ENCODE assay signal across 9 mouse cellular contexts in genomic region chr6:97221205-97222025, GRCm38 (mm10). TPM values are rescaled to one million over a fixed set of nuclear protein-coding genes. Genes with fewer than 3 reads are reported as not detected.
A peak's percentile ranks its signal among the peaks of the same experiment; 100 is the strongest.
DNase-seq lines count a peak whose midpoint lies in the region; ATAC-seq and TF ChIP-seq lines count a peak whose summit lies in the region.
"Had no signal": no experiment of that assay in that cellular context is flagged by ENCODE, and none has a peak within 500 bp of the region (broad histone marks: within the 10 kb centered on the region; RNA-seq: fewer than 3 reads in every experiment).

No protein-coding gene starts in this region.

- peaks cover 15% of the 10 kb centered on the region for H3K36me3 ChIP-seq in heart, embryonic 13.5 days
- peaks cover 15% of the 10 kb centered on the region; the same call in 1 of the 2 replicates for H3K36me3 ChIP-seq in intestine, postnatal 0 days (ENCODE audit: control insufficient read depth, insufficient read depth)

- no peaks in the 10 kb centered on the region for H3K9me3 ChIP-seq in heart, embryonic 13.5 days
- H3K9me3 ChIP-seq in intestine, postnatal 0 days (ENCODE audit: control insufficient read depth), result no peaks in the 10 kb centered on the region

- WGBS in heart, embryonic 13.5 days, result 59% methylated on average over 15 of the region's 15 CpGs
- WGBS in intestine, postnatal 0 days, result 68% methylated on average over 15 of the region's 15 CpGs

- H3K4me2 ChIP-seq in heart, embryonic 13.5 days, result no peak overlapping the region
- no peak overlapping the region for H3K4me2 ChIP-seq in intestine, postnatal 0 days (replicated peaks; ENCODE audit: low read depth)

- H3K27ac ChIP-seq in heart, embryonic 13.5 days (replicated peaks), result peak overlapping the region; percentile 83
- no peak overlapping the region for H3K27ac ChIP-seq in intestine, postnatal 0 days (ENCODE audit: low read depth, low read length)

- H3K4me1 ChIP-seq in heart, embryonic 13.5 days, result peaks cover 51% of the 10 kb centered on the region
- no peaks in the 10 kb centered on the region; the same call in 1 of the 2 replicates for H3K4me1 ChIP-seq in intestine, postnatal 0 days (replicated peaks; ENCODE audit: control insufficient read depth, insufficient read depth, low read length)

- peak overlapping the region; percentile 54 for H3K9ac ChIP-seq in heart, embryonic 13.5 days
- no peak overlapping the region for H3K9ac ChIP-seq in intestine, postnatal 0 days (ENCODE audit: low read depth, low read length)

- no peak for ATAC-seq in heart, embryonic 13.5 days (ENCODE audit: extremely low read depth, insufficient number of reproducible peaks, low FRiP score, low TSS enrichment)
- ATAC-seq in CD4-positive, CD25-positive, alpha-beta regulatory T cell, adult 4 months, result peak; percentile 46
- 0 out of 2 replicates have a peak, but pooled peaks have one; percentile 12 for ATAC-seq in megakaryocyte-erythroid progenitor cell, adult 5-6 weeks (replicated peaks; ENCODE audit: low FRiP score, low TSS enrichment, poor library complexity, severe bottlenecking)
- no peak for ATAC-seq in intestine, postnatal 0 days

- H3K4me3 ChIP-seq in heart, embryonic 13.5 days, result no peak overlapping the region
- H3K4me3 ChIP-seq in intestine, postnatal 0 days (ENCODE audit: low read depth, low read length), result no peak overlapping the region

- intact Hi-C loops in heart, postnatal 10 days (cut with DNase I), result no loop called here

- no peak for DNase-seq in heart, postnatal 10 days
- DNase-seq in frontal cortex, postnatal 36 days (ENCODE audit: low spot score in 2 of 2), result peak; percentile 75 to 78
- DNase-seq in B cell, adult 2 months, result no peak
- DNase-seq in kidney, postnatal 4 days, result no peak

- TF ChIP-seq CTCF in intestine, postnatal 0 days (IDR thresholded peaks at IDR 0.05; ENCODE audit: low read depth), result no peak

- H3K27me3 ChIP-seq in heart, embryonic 13.5 days (replicated peaks), result no peaks in the 10 kb centered on the region
- H3K27me3 ChIP-seq in intestine, postnatal 0 days (replicated peaks; ENCODE audit: control insufficient read depth, insufficient read depth, low read length), result no peaks in the 10 kb centered on the region

RNA-seq across cellular contexts. Expression of gene Arl6ip5, which starts 10.9 kb away (rescaled TPM):
- polyA plus RNA-seq in heart, embryonic 13.5 days (2015; fragmentation: Nextera tagmentation; extraction: Ambion mirVana), result 82.7 and 96.9 TPM in 2 replicates
- 100 to 1,000 TPM in 1 of 2 experiments, 10 to 100 TPM in 1; 98.4 to 107 TPM for total RNA-seq in heart, postnatal 10 days (2021)
- polyA plus RNA-seq in CD4-positive, CD25-positive, alpha-beta regulatory T cell, adult 4 months (2017; shearing (Covaris generic)), result 100 to 1,000 TPM; 189 to 278 TPM
- 36.5 and 40.7 TPM in 2 replicates for total RNA-seq in megakaryocyte-erythroid progenitor cell, adult 5-6 weeks (2014; fragmentation: Nextera tagmentation)
- 47.9 and 53.0 TPM in 2 replicates for total RNA-seq in megakaryocyte-erythroid progenitor cell, adult 5-6 weeks (2017)
- polyA plus RNA-seq in intestine, postnatal 0 days (2015; fragmentation: Nextera tagmentation; extraction: Ambion mirVana), result 71.4 and 73.4 TPM in 2 replicates

RNA-seq across cellular contexts. Expression of gene Uba3, which starts 16.0 kb away (rescaled TPM):
- polyA plus RNA-seq in heart, embryonic 13.5 days (2015; fragmentation: Nextera tagmentation; extraction: Ambion mirVana), result 68.6 and 74.0 TPM in 2 replicates
- total RNA-seq in heart, postnatal 10 days (2021), result 10 to 100 TPM; 74.8 to 75.1 TPM
- 10 to 100 TPM; 43.0 TPM for polyA plus RNA-seq in CD4-positive, CD25-positive, alpha-beta regulatory T cell, adult 4 months (2017; shearing (Covaris generic))
- total RNA-seq in megakaryocyte-erythroid progenitor cell, adult 5-6 weeks (2014; fragmentation: Nextera tagmentation), result 49.9 and 61.9 TPM in 2 replicates
- 66.3 and 104 TPM in 2 replicates for total RNA-seq in megakaryocyte-erythroid progenitor cell, adult 5-6 weeks (2017)
- polyA plus RNA-seq in intestine, postnatal 0 days (2015; fragmentation: Nextera tagmentation; extraction: Ambion mirVana), result 28.4 and 28.5 TPM in 2 replicates

RNA-seq across cellular contexts. Expression of gene Lmod3, which starts 31.1 kb away (rescaled TPM):
- 14.3 and 16.7 TPM in 2 replicates for polyA plus RNA-seq in heart, embryonic 13.5 days (2015; fragmentation: Nextera tagmentation; extraction: Ambion mirVana)
- 10 to 100 TPM; 45.8 to 66.3 TPM for total RNA-seq in heart, postnatal 10 days (2021)
- polyA plus RNA-seq in CD4-positive, CD25-positive, alpha-beta regulatory T cell, adult 4 months (2017; shearing (Covaris generic)), result under 1 TPM in 1 of 2 experiments, not detected in 1; 0.24 TPM
- not detected in 2 replicates for total RNA-seq in megakaryocyte-erythroid progenitor cell, adult 5-6 weeks (2014; fragmentation: Nextera tagmentation)
- total RNA-seq in megakaryocyte-erythroid progenitor cell, adult 5-6 weeks (2017), result not detected in 2 replicates
- 0.08 and 0.13 TPM in 2 replicates for polyA plus RNA-seq in intestine, postnatal 0 days (2015; fragmentation: Nextera tagmentation; extraction: Ambion mirVana)
- total RNA-seq: MEL had no signal

RNA-seq across cellular contexts. Expression of gene Tmf1, which starts 42.5 kb away (rescaled TPM):
- polyA plus RNA-seq in heart, embryonic 13.5 days (2015; fragmentation: Nextera tagmentation; extraction: Ambion mirVana), result 23.6 and 25.7 TPM in 2 replicates
- total RNA-seq in heart, postnatal 10 days (2021), result 10 to 100 TPM; 34.3 to 36.3 TPM
- 10 to 100 TPM; 41.0 to 50.8 TPM for polyA plus RNA-seq in CD4-positive, CD25-positive, alpha-beta regulatory T cell, adult 4 months (2017; shearing (Covaris generic))
- 19.1 and 29.5 TPM in 2 replicates for total RNA-seq in megakaryocyte-erythroid progenitor cell, adult 5-6 weeks (2014; fragmentation: Nextera tagmentation)
- total RNA-seq in megakaryocyte-erythroid progenitor cell, adult 5-6 weeks (2017), result 85.9 and 109 TPM in 2 replicates
- 42.1 and 46.0 TPM in 2 replicates for polyA plus RNA-seq in intestine, postnatal 0 days (2015; fragmentation: Nextera tagmentation; extraction: Ambion mirVana)

Comparison
In these comparisons a context has a peak if more than half of its experiments do, and no peak if none do; other contexts are left out.
1. ATAC-seq: peak in CD4-positive, CD25-positive, alpha-beta regulatory T cell, adult 4 months (single experiment) and megakaryocyte-erythroid progenitor cell, adult 5-6 weeks (single experiment); none in heart, embryonic 13.5 days (single experiment) and intestine, postnatal 0 days (single experiment).
2. DNase-seq: peak in frontal cortex, postnatal 36 days (2 of 2); none in heart, postnatal 10 days (0 of 2), B cell, adult 2 months (0 of 2) and kidney, postnatal 4 days (0 of 2).
3. RNA of gene Lmod3, which starts 31.1 kb away (polyA plus RNA-seq): 14.3 to 16.7 TPM in heart, embryonic 13.5 days; 0.24 TPM in CD4-positive, CD25-positive, alpha-beta regulatory T cell, adult 4 months and 0.08 to 0.13 TPM in intestine, postnatal 0 days; every median in the first group is over 10 times any median in the second.